12 mouse cellular contexts compared by ENCODE assay signal in the genomic region with DNA sequence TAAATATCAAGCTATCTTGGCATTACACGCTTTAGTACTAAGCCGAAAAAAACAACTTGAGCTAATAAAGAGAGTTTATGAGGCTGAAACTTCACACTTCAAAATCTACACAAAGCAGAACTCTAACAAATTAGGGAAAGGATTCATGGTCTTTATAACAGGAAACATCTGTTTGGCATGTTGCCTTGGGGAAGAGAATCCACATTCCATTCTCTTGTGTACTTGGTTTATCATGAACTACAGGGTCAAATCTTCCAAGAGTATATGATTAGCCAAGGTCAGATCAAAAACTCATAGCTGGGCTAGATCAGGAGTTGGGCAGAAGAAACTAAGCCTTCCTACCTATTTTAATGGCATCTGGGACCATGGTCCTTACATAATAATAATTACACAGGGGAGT. TPM values are rescaled to one million over a fixed set of nuclear protein-coding genes. Genes with fewer than 3 reads are reported as not detected.
DNase-seq lines count a peak whose midpoint lies in the region; ATAC-seq lines count a peak whose summit lies in the region.
"Had no signal": no experiment of that assay in that cellular context is flagged by ENCODE, and none has a peak within 500 bp of the region (broad histone marks: within the 10 kb centered on the region; RNA-seq: fewer than 3 reads in every experiment).

No protein-coding gene starts in this region.

- DNase-seq in adrenal gland, postnatal 14 days = peak; percentile 8
- no peak for DNase-seq in adrenal gland, adult 18-20 months (ENCODE audit: low spot score in 2 of 2)
- peak; percentile 36 for DNase-seq in kidney, adult 9 months
- peak; percentile 60 for DNase-seq in NIH3T3 (ENCODE audit: low read depth)
- peak; percentile 19 for DNase-seq in kidney, postnatal 10 days
- no peak for DNase-seq in left cerebral cortex, postnatal 25 days (ENCODE audit: low spot score in 2 of 2)
- DNase-seq: cerebellum, postnatal 14 days had no signal

- intact Hi-C loops in left cerebral cortex, postnatal 25 days (cut with DNase I) = no loop called here

- H3K4me1 ChIP-seq in kidney, embryonic 16.5 days (ENCODE audit: insufficient read depth, low read length) = no peaks in the 10 kb centered on the region
- no peaks in the 10 kb centered on the region for H3K4me1 ChIP-seq in forebrain, embryonic 15.5 days
- H3K4me1 ChIP-seq: hindbrain, embryonic 15.5 days; liver, embryonic 12.5 days had no signal

- no peak overlapping the region for H3K4me2 ChIP-seq in kidney, embryonic 16.5 days (replicated peaks; ENCODE audit: low read depth, low read length)
- H3K4me2 ChIP-seq in forebrain, embryonic 15.5 days (replicated peaks) = no peak overlapping the region
- H3K4me2 ChIP-seq: hindbrain, embryonic 15.5 days; liver, embryonic 12.5 days had no signal

- no peaks in the 10 kb centered on the region for H3K36me3 ChIP-seq in kidney, embryonic 16.5 days (ENCODE audit: insufficient read depth, low read length)
- no peaks in the 10 kb centered on the region for H3K36me3 ChIP-seq in forebrain, embryonic 15.5 days
- H3K36me3 ChIP-seq: hindbrain, embryonic 15.5 days; liver, embryonic 12.5 days had no signal

- no peak overlapping the region for H3K9ac ChIP-seq in kidney, embryonic 16.5 days (replicated peaks; ENCODE audit: low read length)
- no peak overlapping the region for H3K9ac ChIP-seq in forebrain, embryonic 15.5 days (replicated peaks)
- H3K9ac ChIP-seq: hindbrain, embryonic 15.5 days; liver, embryonic 12.5 days had no signal

- H3K27me3 ChIP-seq in kidney, embryonic 16.5 days (ENCODE audit: insufficient read depth, low read length) = no peaks in the 10 kb centered on the region
- no peaks in the 10 kb centered on the region for H3K27me3 ChIP-seq in forebrain, embryonic 15.5 days
- H3K27me3 ChIP-seq: hindbrain, embryonic 15.5 days; liver, embryonic 12.5 days had no signal

- ATAC-seq in kidney, embryonic 16.5 days (ENCODE audit: low FRiP score, low TSS enrichment) = no peak
- no peak for ATAC-seq in forebrain, embryonic 15.5 days (replicated peaks)
- ATAC-seq: liver, embryonic 12.5 days had no signal

- no peaks in the 10 kb centered on the region for H3K9me3 ChIP-seq in kidney, embryonic 16.5 days (ENCODE audit: low read length)
- H3K9me3 ChIP-seq in forebrain, embryonic 15.5 days = no peaks in the 10 kb centered on the region
- H3K9me3 ChIP-seq: hindbrain, embryonic 15.5 days; liver, embryonic 12.5 days had no signal

- 52% methylated on average over 2 of the region's 2 CpGs for WGBS in kidney, embryonic 16.5 days
- WGBS in forebrain, embryonic 15.5 days = 87% methylated on average over 2 of the region's 2 CpGs

- no peak overlapping the region for H3K27ac ChIP-seq in kidney, embryonic 16.5 days (ENCODE audit: low read length)
- no peak overlapping the region for H3K27ac ChIP-seq in forebrain, embryonic 15.5 days (replicated peaks)
- H3K27ac ChIP-seq: hindbrain, embryonic 15.5 days; left cerebral cortex, adult 2 months; liver, embryonic 12.5 days had no signal

- H3K4me3 ChIP-seq in kidney, embryonic 16.5 days (ENCODE audit: low read length) = no peak overlapping the region
- no peak overlapping the region for H3K4me3 ChIP-seq in forebrain, embryonic 15.5 days
- H3K4me3 ChIP-seq: hindbrain, embryonic 15.5 days; left cerebral cortex, adult 2 months; liver, embryonic 12.5 days had no signal

RNA-seq across cellular contexts. Expression of gene Maoa, which starts 37.0 kb away (rescaled TPM):
- 17.7 and 25.9 TPM in 2 replicates for total RNA-seq in adrenal gland, postnatal 14 days (2021)
- total RNA-seq in adrenal gland, adult 18-20 months (2021) = 10 to 100 TPM; 27.6 to 35.1 TPM
- polyA plus RNA-seq in kidney, embryonic 16.5 days (2015; fragmentation: Nextera tagmentation; extraction: Ambion mirVana) = 18.4 and 18.5 TPM in 2 replicates
- polyA plus RNA-seq in forebrain, embryonic 15.5 days (2015; fragmentation: Nextera tagmentation; extraction: Ambion mirVana) = 13.7 and 14.4 TPM in 2 replicates
- 10 to 100 TPM; 17.7 to 18.1 TPM for total RNA-seq in left cerebral cortex, postnatal 25 days (2021)

Comparison
In these comparisons a context has a peak if more than half of its experiments do, and no peak if none do; other contexts are left out.
1. DNase-seq: peak in adrenal gland, postnatal 14 days (single experiment), kidney, adult 9 months (single experiment), NIH3T3 (single experiment) and kidney, postnatal 10 days (single experiment); none in adrenal gland, adult 18-20 months (0 of 2) and left cerebral cortex, postnatal 25 days (0 of 2).